15 mouse cellular contexts compared by ENCODE assay signal in genomic region chr11:65069609-65070008, GRCm38 (mm10).
DNase-seq lines count a peak whose midpoint lies in the region; ATAC-seq and TF ChIP-seq lines count a peak whose summit lies in the region.
"Had no signal": no experiment of that assay in that cellular context is flagged by ENCODE, and none has a peak within 500 bp of the region (broad histone marks: within the 10 kb centered on the region; RNA-seq: fewer than 3 reads in every experiment).

No protein-coding gene starts in this region.

- ATAC-seq in liver, embryonic 11.5 days (replicated peaks; ENCODE audit: low FRiP score) = no peak
- no peak for ATAC-seq in heart, embryonic 15.5 days (replicated peaks; ENCODE audit: insufficient number of reproducible peaks, insufficient read depth, low FRiP score, low read depth)

- no peaks in the 10 kb centered on the region for H3K27me3 ChIP-seq in liver, embryonic 11.5 days (replicated peaks; ENCODE audit: control insufficient read depth, insufficient read depth, low read length)
- no peaks in the 10 kb centered on the region for H3K27me3 ChIP-seq in heart, embryonic 15.5 days
- no peaks in the 10 kb centered on the region for H3K27me3 ChIP-seq in myocyte (ENCODE audit: control insufficient read depth, insufficient read depth, insufficient read length)
- H3K27me3 ChIP-seq: limb, embryonic 12.5 days; midbrain, embryonic 12.5 days had no signal

- WGBS in liver, embryonic 11.5 days = 83% methylated on average over 5 of the region's 5 CpGs
- 56% methylated on average over 5 of the region's 5 CpGs for WGBS in heart, embryonic 15.5 days

- H3K4me3 ChIP-seq in liver, embryonic 11.5 days (ENCODE audit: low read depth, low read length) = no peak overlapping the region
- no peak overlapping the region for H3K4me3 ChIP-seq in heart, embryonic 15.5 days
- H3K4me3 ChIP-seq in myocyte = no peak overlapping the region
- H3K4me3 ChIP-seq: limb, embryonic 12.5 days; midbrain, embryonic 12.5 days had no signal

- no peak overlapping the region for H3K27ac ChIP-seq in liver, embryonic 11.5 days (ENCODE audit: low read depth, low read length)
- peak overlapping the region; percentile 50 for H3K27ac ChIP-seq in heart, embryonic 15.5 days
- H3K27ac ChIP-seq: limb, embryonic 12.5 days; midbrain, embryonic 12.5 days had no signal

- H3K9me3 ChIP-seq in liver, embryonic 11.5 days (ENCODE audit: control insufficient read depth, low read length) = no peaks in the 10 kb centered on the region
- H3K9me3 ChIP-seq in heart, embryonic 15.5 days (replicated peaks) = no peaks in the 10 kb centered on the region
- H3K9me3 ChIP-seq: limb, embryonic 12.5 days; midbrain, embryonic 12.5 days had no signal

- H3K4me2 ChIP-seq in liver, embryonic 11.5 days = no peak overlapping the region
- no peak overlapping the region for H3K4me2 ChIP-seq in heart, embryonic 15.5 days
- H3K4me2 ChIP-seq in myocyte (ENCODE audit: low read depth) = peak overlapping the region; percentile 35
- H3K4me2 ChIP-seq: limb, embryonic 12.5 days; midbrain, embryonic 12.5 days had no signal

- TF ChIP-seq POLR2A in myocyte (IDR thresholded peaks at IDR 0.05; ENCODE audit: insufficient read length, low read depth) = no peak

- H3K9ac ChIP-seq in liver, embryonic 11.5 days (ENCODE audit: low read depth, low read length) = no peak overlapping the region
- H3K9ac ChIP-seq in heart, embryonic 15.5 days = no peak overlapping the region
- H3K9ac ChIP-seq: limb, embryonic 12.5 days; midbrain, embryonic 12.5 days had no signal

- peak; percentile 35 to 48 for DNase-seq in heart, adult 18-20 months
- no peak for DNase-seq in heart, postnatal 10 days
- peak; percentile 20 for DNase-seq in liver, embryonic 11.5 days (ENCODE audit: low spot score)
- DNase-seq in liver = no peak
- no peak for DNase-seq in spleen, postnatal 10 days (ENCODE audit: low spot score in 2 of 2)
- DNase-seq in gastrocnemius, postnatal 14 days = no peak
- DNase-seq: cerebellum, adult 8-10 months; kidney, postnatal 10 days; lung, adult 18-20 months; lung, postnatal 4 days; thymus, postnatal 25 days had no signal

- H3ac ChIP-seq in myocyte (ENCODE audit: control insufficient read depth, insufficient read length) = no peak overlapping the region

- no peaks in the 10 kb centered on the region for H3K36me3 ChIP-seq in liver, embryonic 11.5 days (ENCODE audit: control insufficient read depth, insufficient read depth, low read length)
- H3K36me3 ChIP-seq in heart, embryonic 15.5 days = peaks cover 4% of the 10 kb centered on the region; the same call in 1 of the 2 replicates
- no peaks in the 10 kb centered on the region for H3K36me3 ChIP-seq in myocyte (ENCODE audit: control insufficient read depth, insufficient read depth)
- H3K36me3 ChIP-seq: limb, embryonic 12.5 days; midbrain, embryonic 12.5 days had no signal

- no peaks in the 10 kb centered on the region for H3K4me1 ChIP-seq in liver, embryonic 11.5 days (replicated peaks; ENCODE audit: control insufficient read depth, insufficient read depth, low read length)
- H3K4me1 ChIP-seq in heart, embryonic 15.5 days (replicated peaks) = peaks cover 16% of the 10 kb centered on the region
- H3K4me1 ChIP-seq: limb, embryonic 12.5 days; midbrain, embryonic 12.5 days had no signal

- intact Hi-C loops in heart, postnatal 10 days (cut with DNase I) = no loop called here
- intact Hi-C loops in gastrocnemius, postnatal 14 days (cut with DNase I; ENCODE audit: low total_unique reads) = no loop called here

- H3K79me2 ChIP-seq in myocyte (ENCODE audit: control insufficient read depth, insufficient read depth) = no peaks in the 10 kb centered on the region

TF ChIP-seq in myocyte, 11 proteins besides CTCF, POLR2A, EP300 and RAD21:
- TF ChIP-seq MYOD1 (IDR thresholded peaks at IDR 0.05; ENCODE audit: control insufficient read depth in 1 of 3, insufficient read length in 2 of 3, low read depth in 2 of 3) (peak in 2 of 3 experiments; percentile 19 to 66), POLR2AphosphoS2 (IDR thresholded peaks at IDR 0.05; ENCODE audit: insufficient read length, low read depth) (no peak), SRF (IDR thresholded peaks at IDR 0.05; ENCODE audit: control insufficient read depth, insufficient read length, low read depth) (no peak), TCF12 (IDR thresholded peaks at IDR 0.05; ENCODE audit: insufficient read depth, poor library complexity, severe bottlenecking) (no peak), MYOG (IDR thresholded peaks at IDR 0.05; ENCODE audit: control insufficient read depth in 1 of 3, insufficient read depth in 1 of 3, insufficient read length in 2 of 3, low read depth in 2 of 3) (peak in 2 of 3 experiments; percentile 26 to 46)

Comparison
In these comparisons a context has a peak if more than half of its experiments do, and no peak if none do; other contexts are left out.
1. DNase-seq: peak in heart, adult 18-20 months (2 of 2) and liver, embryonic 11.5 days (single experiment); none in heart, postnatal 10 days (0 of 2), liver (single experiment), spleen, postnatal 10 days (0 of 2) and gastrocnemius, postnatal 14 days (single experiment).